Mouse (Mus musculus) retina, postnatal 7 days (tissue): ENCODE results near the gene Bves.
A peak's percentile ranks its signal among the peaks of the same experiment; 100 is the strongest.
"Not testable (repeated sequence)": the region's sequence is repeated elsewhere in the genome, so short reads cannot be mapped to it uniquely, and the experiment has no call there.

Source experiments
- DNase-seq: peaks from one replicate; pipeline ENCODE4 v3.0.0-alpha.2; 2012; ENCODE audit warnings: low read depth, low spot score

Gene Bves

GRCm38 (mm10) chr10:45335434-45336422, at the start of gene Bves:
Gene Bves (plus strand): TSS chr10:45335772.
- peak; percentile 23 for DNase-seq

GRCm38 (mm10) chr10:45288351-45288750, 47.2 kb upstream of the Bves start:
- no peak for DNase-seq

- DNase-seq: peak; percentile 17
These were observed 46.1 kb upstream of the Bves start for GRCm38 (mm10) chr10:45289218-45290105.

GRCm38 (mm10) chr10:45290618-45291017, 45.0 kb upstream of the Bves start:
- no peak for DNase-seq

- not testable (repeated sequence) for DNase-seq
These were observed 43.4 kb upstream of the Bves start for GRCm38 (mm10) chr10:45292159-45292558.

- no peak for DNase-seq
These were observed 40.5 kb upstream of the Bves start for GRCm38 (mm10) chr10:45295093-45295492.

- DNase-seq: no peak
These were observed 37.1 kb upstream of the Bves start for GRCm38 (mm10) chr10:45298503-45298902.

GRCm38 (mm10) chr10:45299509-45299908, 36.1 kb upstream of the Bves start:
- DNase-seq: no peak

GRCm38 (mm10) chr10:45303315-45304036, 32.1 kb upstream of the Bves start:
- DNase-seq: no peak

- no peak for DNase-seq
These were observed 30.4 kb upstream of the Bves start for GRCm38 (mm10) chr10:45305173-45305572.

GRCm38 (mm10) chr10:45311129-45311528, 24.4 kb upstream of the Bves start:
- DNase-seq: no peak

GRCm38 (mm10) chr10:45311624-45312023, 23.9 kb upstream of the Bves start:
- DNase-seq: no peak

GRCm38 (mm10) chr10:45314865-45315264, 20.7 kb upstream of the Bves start:
- DNase-seq: no peak

- no peak for DNase-seq
These were observed 16.6 kb upstream of the Bves start for GRCm38 (mm10) chr10:45318922-45319321.

GRCm38 (mm10) chr10:45320296-45320695, 15.3 kb upstream of the Bves start:
- DNase-seq: no peak

- no peak for DNase-seq
These were observed 11.4 kb upstream of the Bves start for GRCm38 (mm10) chr10:45324159-45324558.

GRCm38 (mm10) chr10:45328196-45329000, 7.2 kb upstream of the Bves start:
- no peak for DNase-seq

GRCm38 (mm10) chr10:45334925-45335324, 647 bp upstream of the Bves start:
- no peak for DNase-seq

GRCm38 (mm10) chr10:45339106-45339505, 3.5 kb downstream of the Bves start:
- DNase-seq: no peak

GRCm38 (mm10) chr10:45344381-45344780, 8.8 kb downstream of the Bves start:
- no peak for DNase-seq

GRCm38 (mm10) chr10:45345217-45345616, 9.6 kb downstream of the Bves start:
- DNase-seq: no peak
